Mouse (Mus musculus): ENCODE measurements at regions not wholly inside any gene's neighbourhood (a gene's known extent, or its start where the extent isn't known, plus 50 kb on each side); places are given as distances from the start of the nearest gene placed in this dataset.

GRCm38 (mm10) chr10:120538561-120538960, 62.3 kb upstream of the Hmga2 start:
- TF ChIP-seq CTCF (IDR thresholded peaks at IDR 0.05; ENCODE audit: low read depth), result no peak
- TF ChIP-seq EP300 (IDR thresholded peaks at IDR 0.05; ENCODE audit: low read depth), result no peak

Measured in liver, embryonic 14.5 days (tissue).